Mouse (Mus musculus) kidney, adult 8-10 months (tissue): Measurements from ENCODE around the gene Igf2bp3.

ENCODE experiments used
- DNase-seq, 2 experiments: peaks; one replicate each; pipeline ENCODE4 v3.0.0; 2022

Gene Igf2bp3

DNA sequence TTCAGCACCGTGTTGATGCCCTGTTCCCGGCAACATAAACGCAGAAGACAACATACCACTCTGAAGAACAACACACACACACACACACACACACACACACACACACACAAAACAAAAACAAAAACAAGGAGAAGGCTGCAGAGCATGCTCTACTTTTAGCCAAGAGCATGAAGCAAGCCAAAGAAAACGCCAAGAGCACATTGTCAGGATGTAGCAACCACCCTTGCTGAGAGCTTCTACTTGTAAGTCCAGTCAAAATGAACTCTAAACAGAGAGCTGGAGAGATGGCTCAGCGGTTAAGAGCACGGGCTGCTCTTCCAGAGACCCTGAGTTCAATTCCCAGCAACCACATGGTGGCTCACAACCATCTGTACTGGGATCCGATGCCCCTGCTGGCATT is 41.5 kb downstream of the Igf2bp3 start:
- no peak for DNase-seq

GRCm38 (mm10) chr6:49171216-49171615 is 43.5 kb downstream of the Igf2bp3 start:
- DNase-seq, result no peak

GRCm38 (mm10) chr6:49168648-49169047 is 46.1 kb downstream of the Igf2bp3 start:
- DNase-seq, result no peak

GRCm38 (mm10) chr6:49167406-49167805 is 47.4 kb downstream of the Igf2bp3 start:
- DNase-seq, result no peak

DNA sequence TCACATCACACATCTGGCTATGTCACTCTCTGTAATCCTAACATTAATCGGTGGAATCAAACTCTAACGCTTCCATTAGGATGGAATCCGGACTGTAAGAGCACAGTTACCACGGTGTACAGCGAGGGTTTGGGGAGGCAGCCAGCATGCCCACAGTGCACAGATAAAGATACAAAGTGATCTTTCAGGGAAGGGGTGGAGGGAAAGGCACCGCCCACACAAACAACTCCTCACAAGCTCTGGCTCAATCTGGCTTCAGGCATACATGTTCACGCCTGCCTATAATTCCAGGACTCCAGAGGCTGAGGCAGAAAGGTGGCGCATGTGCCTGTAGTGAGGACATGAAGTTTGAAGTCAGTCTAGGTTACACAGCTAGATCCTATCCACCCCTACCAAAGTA is 48.4 kb downstream of the Igf2bp3 start:
- no peak for DNase-seq

DNA sequence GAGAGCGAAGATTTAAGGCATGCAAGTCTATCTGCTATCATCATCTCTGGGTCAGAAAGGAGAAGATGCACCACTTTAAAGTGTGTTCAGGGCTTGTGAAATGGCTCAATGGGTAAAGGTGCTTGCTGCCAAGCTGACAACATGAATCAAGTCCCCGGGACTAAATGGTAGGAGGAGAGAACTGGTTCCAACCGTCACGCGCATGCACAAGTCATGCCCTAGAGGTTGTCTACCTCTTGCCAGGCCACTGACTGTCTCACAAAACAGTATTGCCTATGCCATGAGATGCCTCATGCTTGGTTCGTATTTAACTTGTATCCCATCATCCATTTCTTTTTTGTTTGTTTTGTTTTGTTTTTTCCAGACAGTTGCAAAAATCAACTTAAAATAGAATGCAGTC is 48.9 kb downstream of the Igf2bp3 start:
- DNase-seq, result peak in 1 of 2 experiments; percentile 47

GRCm38 (mm10) chr6:49165101-49165500 is 49.7 kb downstream of the Igf2bp3 start:
- DNase-seq, result peak in 1 of 2 experiments; percentile 32

DNA sequence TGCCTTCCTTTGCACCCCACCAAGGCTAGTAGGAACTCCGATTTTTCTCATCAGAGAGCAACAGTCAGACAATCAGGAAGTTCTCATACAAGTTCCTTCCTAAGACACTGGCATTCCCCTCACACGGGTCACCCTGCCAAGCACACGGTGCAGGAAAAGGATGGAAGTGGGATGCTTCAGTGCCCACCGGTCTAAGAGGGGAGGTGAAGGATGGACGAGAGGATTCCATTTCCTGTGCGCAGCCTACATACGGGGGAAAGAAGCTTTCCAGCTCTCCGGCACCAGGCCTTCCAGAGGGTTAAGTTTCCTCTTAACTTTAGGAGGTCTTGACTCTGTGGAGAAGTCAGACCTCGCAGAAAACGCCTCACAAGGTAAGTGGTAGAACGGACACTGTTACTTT is 50.1 kb downstream of the Igf2bp3 start:
- DNase-seq, result no peak

DNA sequence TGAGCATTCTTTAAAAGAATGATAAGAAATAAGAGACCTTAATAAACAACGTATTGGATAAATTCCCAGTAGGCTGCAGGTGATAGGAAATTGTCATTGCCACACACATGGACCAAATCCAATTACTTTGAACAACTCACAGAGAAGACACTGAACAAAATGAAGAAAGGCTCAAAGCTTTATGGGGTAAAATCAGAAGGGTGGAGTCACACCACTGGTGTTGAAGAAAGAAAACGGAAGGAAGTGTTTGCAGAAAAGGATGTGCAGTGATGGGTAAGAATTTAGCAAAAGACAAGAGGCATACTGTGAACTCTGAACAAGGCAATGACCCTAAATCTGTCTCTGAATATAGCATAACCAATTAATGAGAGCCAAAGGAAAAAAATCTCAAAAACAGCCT is 54.8 kb downstream of the Igf2bp3 start:
- DNase-seq, result no peak

DNA sequence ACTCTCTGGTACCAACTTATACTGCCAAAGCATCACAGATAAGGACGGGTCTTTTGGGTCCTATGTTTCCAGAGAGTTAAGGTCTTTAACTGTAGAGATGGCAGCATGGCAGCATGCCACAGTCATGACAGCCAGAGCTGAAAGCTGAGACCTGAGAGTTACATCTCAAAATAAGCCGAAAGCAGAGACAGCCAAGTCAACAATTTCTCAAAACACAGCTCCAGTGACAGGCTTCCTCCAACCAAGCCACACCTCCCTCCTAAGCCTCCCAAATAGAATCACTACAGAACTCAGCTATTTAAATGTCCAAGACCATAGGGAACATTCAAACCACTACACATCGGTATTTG is 58.0 kb downstream of the Igf2bp3 start:
- no peak for DNase-seq

DNA sequence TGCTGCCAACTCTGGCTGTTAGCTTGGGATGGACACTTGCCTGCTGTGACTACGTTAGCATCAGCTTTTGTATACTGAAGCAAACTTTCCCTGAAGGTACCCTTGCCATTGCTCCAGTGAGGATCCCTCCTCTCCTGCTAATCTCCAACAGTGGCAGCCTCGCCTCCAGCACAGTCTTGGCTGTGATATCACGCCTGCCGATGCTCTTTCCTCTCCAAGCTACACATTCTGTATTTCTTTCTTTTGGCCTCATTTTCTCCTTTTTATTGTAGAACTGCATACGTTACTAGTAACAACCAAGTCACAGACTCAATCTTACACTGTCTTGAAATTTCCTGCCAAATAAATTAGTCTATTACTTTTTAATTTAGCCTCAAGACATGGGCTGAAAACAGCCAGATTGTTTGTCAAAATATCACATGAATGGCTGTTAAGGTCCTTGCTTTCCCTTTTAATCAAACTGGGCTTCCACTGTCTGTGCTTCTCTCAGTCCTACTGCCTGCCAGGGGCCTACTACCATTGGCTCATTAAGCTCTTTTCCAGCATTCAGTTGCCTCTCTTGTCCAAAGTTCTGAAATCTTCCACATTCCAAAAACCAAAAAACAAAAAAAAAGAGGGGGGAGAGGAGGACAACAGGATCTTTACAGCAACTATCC is 58.5 kb downstream of the Igf2bp3 start:
- no peak for DNase-seq

- peak in 1 of 2 experiments; percentile 38 for DNase-seq
These were observed 63.3 kb downstream of the Igf2bp3 start for GRCm38 (mm10) chr6:49151465-49151864.

DNA sequence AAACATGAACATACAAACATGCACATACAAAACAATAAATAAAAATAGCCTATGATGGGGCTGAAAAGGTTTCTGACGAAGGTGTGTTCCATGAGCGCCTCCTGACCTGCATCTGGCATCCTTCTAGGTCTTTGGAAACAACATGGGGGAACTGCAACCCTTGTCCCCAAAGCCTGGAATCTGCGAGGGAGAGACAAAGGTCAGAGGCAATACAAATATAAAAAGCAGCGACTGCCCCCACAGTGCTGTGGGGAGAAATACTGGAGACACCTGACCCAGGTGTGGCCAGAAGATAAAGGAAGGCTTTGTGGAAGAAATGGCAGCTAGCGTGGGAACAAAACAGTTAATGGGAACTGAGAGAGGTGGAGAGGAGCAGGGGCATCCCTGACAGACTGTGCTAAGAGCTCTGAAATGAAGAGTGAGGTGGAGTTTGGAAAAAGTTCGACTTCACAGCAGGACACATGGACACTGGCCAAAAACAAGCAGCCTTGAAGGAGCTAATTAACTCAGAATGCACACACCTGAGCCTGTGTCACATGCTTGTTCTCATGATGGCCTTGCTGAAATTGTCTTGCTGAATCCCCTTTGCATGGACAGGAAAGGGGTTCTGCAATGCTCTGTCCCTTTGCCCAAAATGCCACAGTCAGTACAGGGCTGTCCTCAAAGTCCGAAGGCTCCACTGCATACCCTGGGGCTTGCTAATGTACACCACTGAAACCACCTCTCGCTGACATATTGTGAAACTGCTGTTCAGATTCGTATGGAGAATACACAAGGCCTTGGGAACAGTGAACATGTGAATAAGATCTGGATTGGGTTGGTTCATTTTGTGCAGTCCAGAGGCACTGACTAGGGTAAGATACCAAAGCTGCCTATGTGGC is 64.2 kb downstream of the Igf2bp3 start:
- peak; percentile 46 to 51 for DNase-seq

DNA sequence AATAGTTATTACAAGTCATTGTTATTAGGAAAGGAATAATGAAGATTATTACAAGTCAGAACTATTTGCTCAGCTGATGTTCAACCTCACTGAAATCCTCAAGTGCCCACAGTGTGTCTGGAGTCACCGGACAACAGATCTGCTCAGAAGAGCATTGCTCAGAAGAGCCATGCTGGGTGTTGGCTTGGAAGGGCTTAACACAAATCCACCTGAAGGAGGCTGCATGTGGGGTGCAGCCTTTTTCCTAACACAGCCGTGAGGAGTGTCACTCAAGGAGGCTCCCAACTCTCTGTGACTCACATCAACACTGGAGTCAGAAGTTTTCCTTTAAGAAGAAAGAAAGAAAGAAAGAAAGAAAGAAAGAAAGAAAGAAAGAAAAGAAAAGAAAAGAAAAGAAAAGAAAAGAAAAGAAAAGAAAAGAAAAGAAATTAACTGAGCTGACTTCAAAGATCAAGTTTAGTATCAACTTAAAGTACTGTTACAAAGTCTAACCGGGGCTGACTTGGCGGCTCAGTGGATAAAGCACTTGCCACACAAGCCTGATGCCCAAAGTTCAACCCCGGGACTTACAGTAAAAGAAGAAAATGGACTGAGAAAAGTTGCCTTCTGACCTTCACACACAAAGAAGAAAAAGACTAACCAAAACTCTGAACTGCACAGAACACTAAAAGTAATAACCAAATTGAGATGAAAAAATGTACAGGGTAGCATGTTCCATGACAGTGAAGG is 65.4 kb downstream of the Igf2bp3 start:
- DNase-seq, result peak; percentile 77 to 80

- DNase-seq, result peak; percentile 83 to 89
These were observed 66.0 kb downstream of the Igf2bp3 start for GRCm38 (mm10) chr6:49148781-49149180.

DNA sequence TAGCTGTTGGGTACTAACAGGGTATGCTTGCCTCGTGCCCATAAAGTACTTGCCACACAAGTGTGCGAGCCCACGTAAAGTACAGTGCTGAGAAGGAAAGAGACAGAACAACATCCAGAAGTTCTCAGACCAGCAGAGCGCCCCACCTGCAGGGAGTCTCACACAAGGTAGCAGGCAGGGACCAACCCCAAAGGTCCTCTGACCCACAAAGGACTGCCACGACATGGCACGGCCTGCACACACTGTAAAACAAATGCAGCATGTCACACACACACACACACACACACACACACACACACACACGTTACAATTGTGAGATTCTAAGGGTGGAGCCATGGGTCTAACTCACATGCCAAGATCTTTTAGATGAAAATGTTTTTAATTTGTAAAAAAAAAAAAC is 66.4 kb downstream of the Igf2bp3 start:
- DNase-seq, result no peak

DNA sequence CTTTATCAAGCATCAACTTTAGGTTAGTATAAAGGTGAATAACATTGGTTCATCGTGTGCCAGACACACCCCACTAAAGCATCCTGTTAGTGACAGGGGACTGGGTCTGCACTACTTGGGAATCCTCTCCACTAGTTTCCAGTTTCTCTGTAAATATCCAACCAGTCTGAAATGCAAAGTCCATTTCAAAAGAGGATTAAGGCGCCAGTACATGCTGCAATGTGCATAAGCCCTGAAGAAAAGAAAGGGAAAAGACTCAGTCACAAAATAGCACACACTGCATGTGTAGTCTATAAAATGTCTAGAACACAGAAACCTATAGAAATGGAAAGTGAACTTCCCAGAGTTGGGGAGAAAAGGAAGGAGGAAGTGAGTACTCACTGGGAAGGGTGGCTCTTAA is 68.3 kb downstream of the Igf2bp3 start:
- no peak for DNase-seq

DNA sequence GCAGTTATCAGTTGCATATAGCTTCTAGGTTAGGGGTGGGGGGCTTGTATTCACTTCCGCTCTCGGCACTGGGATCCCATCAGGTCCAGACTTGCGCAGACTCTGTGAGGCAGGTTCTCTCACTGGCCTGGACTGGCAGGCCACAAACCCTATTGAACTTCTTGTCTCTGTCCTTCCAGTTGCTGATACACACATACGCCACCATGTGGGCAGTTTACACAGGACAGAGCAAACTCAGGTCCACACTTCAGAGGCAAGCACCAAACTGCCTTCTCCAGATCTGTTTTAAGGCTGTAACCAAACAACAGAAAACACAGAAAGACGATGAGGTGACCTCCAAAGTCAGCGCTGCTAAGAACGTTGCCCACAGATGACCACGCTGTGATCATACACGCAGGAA is 72.3 kb downstream of the Igf2bp3 start:
- DNase-seq, result peak in 1 of 2 experiments; percentile 42

DNA sequence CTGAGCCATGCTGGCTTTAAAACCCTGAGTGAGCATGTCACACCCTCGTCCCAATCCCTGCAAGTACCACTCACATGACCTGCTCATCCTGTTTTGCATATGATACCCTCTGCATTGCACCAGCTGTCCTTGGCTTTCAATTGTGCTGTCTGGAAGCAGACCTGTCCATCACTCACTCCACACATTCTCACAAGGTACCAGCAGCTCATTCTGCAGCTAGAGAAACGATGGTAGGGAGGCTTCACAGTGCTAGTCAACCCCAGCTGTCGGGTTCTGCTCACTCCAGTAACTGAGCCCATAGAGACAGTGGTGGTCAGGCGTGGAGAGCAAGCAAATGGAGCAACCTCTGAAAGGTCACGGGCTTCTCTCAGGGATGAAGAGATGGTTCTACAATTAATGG is 73.6 kb downstream of the Igf2bp3 start:
- DNase-seq, result no peak

GRCm38 (mm10) chr6:49138159-49139051 is 76.4 kb downstream of the Igf2bp3 start:
- DNase-seq, result no peak

- no peak for DNase-seq
These were observed 78.0 kb downstream of the Igf2bp3 start for GRCm38 (mm10) chr6:49136739-49137138.

DNA sequence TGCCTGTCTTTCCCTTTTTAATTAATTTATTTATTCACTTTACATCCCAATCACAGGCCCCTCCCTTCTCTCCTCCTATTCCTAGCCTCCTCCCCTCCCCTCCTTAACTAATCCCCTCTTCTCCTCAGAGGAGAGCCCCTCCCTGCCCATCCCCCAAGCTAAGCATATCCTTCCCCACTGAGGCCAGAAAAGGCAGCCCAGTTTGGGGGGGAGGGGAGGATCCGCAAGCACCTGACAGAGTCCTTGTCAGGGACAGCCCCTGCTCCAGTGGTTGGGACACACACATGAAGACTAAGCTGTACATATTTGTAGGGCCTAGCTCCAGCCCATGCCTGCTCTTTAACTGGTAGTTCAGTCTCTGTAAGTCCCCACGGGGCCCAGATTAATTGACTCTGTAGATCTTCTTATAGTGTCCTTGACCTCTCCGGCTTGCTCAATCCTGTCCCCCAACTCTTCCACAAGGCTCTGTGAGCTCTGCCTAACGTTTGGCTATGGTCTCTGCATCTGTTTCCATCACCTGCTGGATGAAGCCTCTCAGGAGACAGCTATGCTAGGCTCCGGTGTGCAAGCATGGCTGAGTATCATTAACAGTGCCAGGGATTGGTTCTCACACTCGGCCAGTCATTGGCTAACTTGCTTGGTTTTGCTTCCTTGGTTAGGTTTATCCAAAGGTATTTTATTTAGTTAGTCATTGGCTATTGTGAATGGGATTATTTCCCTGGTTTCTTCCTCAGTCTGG is 82.2 kb downstream of the Igf2bp3 start:
- DNase-seq, result no peak
